Mouse (Mus musculus) mature B cell (primary cell): ENCODE measurements at regions not wholly inside any gene's neighbourhood (a gene's known extent, or its start where the extent isn't known, plus 50 kb on each side); places are given as distances from the start of the nearest gene placed in this dataset.

Experiments used
- in situ Hi-C: fragments of 300-500 bp; cut with MboI; formaldehyde crosslinking; loops from 2 replicates; pipeline ENCODE4 v1.14.3; 2019

DNA sequence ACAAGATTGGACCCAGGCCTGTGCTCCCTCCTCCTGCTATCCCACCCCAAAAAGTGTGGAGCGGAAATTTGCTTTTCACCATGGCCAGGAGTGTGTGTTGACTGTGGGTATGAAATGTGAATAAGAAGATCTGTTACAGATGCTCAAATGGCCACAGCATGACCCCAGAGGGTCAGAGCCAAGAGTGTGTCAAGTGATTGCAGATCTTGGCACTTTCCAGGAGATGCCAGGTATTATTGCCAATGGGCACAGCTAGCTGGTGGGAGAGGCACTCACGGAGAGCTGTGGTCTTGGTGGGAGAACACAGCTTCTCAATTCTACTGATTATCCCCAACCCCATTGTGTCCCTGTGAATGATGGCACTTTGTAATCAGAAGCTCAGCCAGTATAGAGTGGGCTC is 62.7 kb downstream of the Smim20 start:
- in situ Hi-C loops: no loop called here

DNA sequence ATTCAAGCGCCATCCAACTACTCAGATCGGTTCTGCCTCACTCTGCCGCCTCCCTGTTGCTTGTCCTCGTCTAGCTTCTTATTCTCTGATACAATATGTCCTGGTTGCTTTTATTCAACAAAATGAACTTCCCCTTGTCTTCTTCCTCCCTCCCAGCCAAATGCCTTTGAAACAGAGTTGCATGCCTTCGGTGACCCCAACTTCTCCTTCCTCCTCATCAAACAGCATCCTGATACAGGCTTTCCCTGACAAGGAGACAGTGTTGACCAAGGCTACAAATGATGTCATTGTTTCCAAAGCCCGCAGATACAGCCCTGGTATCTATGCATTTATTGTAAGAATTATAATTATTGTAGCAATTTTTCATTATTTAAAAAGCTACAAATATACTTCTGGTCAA is 69.8 kb downstream of the Smim20 start:
- in situ Hi-C loops: no loop called here

DNA sequence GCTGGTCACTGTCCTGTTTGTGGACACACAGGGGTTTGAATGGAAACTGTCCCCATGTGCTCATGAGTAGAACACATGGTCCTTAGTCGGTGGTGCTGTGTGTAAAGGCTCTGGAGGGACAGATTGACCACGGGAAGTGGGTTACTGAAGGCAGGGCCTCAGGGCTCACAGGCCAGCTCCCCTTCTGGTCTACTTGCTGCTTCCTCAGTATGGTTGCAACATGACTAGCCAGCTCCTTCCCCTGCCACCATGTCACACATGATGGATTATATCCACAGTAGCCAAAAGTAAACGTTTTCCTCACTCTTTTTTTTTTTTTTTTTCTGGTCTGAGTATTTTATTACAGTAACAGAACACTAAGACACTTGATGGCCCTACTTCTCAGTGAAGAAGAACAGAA is 70.9 kb downstream of the Smim20 start:
- in situ Hi-C loops: no loop called here

DNA sequence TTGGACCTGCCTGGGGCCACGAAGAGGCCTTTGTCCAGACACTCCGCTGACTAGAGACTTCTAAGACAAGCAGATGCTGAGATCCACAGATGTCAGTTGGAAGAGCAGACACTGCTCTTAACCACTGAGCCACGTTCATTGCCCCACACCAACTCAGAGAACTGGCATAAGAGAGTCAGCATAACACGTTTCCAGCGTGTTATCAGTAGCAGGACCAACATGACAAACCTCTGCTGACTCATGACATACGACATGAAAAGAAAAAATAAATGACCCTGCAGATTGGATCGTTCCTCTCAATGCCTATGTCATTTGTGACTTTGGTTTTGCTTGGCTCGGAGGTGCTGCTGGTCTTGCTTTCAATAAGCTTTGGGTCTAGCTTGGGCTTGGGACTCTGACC is 78.3 kb downstream of the Smim20 start:
- in situ Hi-C loops: no loop called here

DNA sequence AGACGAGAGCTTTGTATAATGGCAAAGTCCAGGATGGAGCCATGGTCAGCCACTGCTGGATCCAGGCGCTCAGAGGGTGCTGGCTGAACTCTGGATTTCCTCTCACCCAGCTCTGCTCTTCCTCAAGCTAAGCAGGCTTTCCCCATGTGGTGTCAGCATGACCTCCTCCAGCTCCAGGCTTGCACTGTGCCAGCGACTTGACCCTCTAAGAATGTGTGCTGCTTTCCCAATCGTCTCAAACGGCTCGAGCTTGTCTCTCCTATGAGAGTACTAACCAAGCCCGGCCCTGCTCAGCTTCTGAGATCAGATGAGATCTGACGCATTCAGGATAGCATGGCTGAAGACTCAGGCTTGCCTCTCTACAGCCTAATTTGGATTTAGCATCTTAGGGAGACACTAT is 79.1 kb downstream of the Smim20 start:
- in situ Hi-C loops: no loop called here

DNA sequence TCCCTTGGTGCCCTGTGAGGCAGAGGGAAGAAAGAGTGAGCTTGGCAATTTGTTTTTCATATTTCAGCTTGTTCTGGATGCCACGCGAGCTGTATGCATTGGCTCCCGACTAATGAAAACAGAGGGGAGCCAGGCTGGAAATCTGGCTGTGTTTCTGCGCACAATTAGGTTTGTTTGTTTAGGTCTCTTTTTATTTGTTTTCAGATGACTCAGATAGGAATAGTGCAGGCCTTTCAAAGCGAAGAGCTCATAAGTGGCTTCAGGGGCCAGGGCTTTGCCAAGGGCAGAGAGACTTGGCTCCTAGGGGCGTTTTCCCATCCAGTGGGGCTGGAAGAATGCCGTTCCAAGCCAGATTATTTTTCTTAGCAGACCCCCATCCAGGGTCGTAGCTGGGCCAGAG is 79.9 kb downstream of the Smim20 start:
- in situ Hi-C loops: no loop called here

DNA sequence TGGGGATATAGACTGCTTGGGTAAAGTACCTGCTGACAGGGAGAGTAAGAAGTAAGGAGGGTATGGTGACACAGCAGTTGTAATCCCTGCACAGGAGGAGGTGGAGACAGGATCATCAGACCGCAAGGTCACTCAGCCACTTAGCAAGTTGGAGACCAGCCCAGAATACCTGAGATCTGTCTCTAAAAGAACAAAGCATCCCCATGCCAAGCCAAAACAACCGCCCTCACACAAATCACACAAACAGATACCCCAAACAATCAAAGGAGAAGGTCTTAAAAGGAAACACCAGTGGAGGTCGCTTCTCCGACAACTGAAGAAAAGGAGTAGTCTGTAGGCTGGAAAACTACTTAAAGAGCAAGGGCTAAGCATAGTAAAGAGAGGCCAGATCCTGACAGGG is 86.0 kb downstream of the Smim20 start:
- in situ Hi-C loops: loop anchor here (10.0 to 25.0 kb wide), 2 partner anchors 242 to 759 kb away; no protein-coding TSS in a partner anchor

DNA sequence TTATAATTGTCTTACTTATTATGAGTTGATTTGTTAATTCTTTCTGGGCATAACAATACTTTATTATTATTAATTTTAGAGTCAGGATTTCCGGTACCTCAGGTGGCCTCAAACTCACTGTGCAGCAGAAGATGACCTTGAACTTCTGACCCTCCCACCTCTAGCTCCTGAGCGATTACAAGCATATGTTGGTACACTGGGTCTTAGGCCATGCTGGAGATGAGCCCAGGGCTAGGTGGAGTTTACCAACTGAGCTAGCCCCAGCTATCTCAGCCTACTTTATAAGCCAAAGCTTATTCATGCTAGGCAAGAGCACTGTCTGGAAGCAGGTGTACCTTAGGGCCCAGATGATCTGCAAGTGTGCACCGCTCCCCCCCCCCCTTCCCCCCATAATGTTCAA is 87.4 kb downstream of the Smim20 start:
- in situ Hi-C loops: loop anchor here (10.0 to 25.0 kb wide), 2 partner anchors 241 to 758 kb away; no protein-coding TSS in a partner anchor

DNA sequence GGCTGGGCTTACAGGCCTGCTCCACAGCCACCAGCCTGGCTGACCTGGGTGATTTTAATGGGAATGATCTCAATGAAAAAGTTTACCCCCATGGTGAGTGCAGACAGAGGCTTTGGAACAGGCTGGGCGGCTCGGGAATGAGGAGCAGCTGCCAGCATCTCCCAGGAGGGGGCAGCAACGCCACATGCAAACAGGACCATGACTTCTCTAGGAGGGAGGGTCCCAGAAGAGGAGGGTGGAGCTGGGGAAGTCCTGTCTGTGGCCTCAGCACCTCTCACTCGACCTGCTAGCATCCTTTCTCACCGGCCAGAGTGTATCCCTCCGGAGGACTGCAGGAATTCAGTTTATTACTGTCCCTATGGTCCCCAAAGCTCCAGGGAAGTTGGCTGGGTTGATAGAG is 88.2 kb downstream of the Smim20 start:
- in situ Hi-C loops: loop anchor here (10.0 to 25.0 kb wide), 2 partner anchors 240 to 757 kb away; no protein-coding TSS in a partner anchor

DNA sequence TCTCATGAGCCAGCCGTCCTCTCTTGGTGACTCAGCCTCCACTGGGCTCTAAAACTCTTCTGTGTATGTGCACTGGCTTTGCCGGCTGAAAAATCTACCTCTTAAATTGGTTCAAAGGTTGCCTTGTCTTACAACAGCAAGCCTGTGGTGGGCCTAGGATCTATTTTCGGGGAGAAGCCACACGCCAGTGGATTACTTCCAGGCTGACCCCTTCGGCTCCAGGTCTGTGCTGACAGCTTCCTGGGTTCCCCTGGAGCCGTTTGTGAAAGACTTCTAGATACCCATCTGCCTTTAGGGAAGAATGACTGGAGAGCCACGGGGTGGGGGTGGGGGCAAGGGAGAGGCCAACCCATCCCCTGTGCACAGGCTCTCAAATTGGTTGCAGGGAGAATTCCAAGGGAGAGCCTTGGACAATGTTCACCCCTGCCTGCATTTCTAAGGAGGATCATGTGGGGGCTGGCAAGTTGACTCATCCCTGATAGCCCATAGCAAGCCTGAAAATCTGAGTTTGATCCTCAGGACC is 90.3 kb downstream of the Smim20 start:
- in situ Hi-C loops: loop anchor here (10.0 to 25.0 kb wide), 2 partner anchors 238 to 755 kb away; no protein-coding TSS in a partner anchor

DNA sequence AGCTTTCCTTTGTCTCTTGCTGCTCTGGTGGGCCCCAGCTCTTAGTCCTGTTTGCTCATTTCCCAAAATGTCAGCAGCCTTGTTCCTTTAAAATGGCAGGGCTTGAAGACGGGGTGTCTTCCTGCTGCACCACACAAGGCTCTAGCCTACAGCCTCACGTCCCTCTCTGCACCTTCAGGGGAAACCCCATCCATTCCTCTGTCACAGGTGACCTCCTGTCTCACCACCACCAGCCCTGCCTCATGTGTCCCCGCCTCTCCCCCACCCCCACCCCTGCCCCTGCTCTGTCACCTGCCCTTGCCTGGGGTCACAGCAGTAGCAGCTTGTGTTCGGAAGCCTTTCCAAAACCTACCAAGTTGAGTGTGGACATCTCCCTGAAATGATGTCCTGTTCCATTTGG is 91.3 kb downstream of the Smim20 start:
- in situ Hi-C loops: loop anchor here (10.0 to 25.0 kb wide), 2 partner anchors 237 to 754 kb away; no protein-coding TSS in a partner anchor

DNA sequence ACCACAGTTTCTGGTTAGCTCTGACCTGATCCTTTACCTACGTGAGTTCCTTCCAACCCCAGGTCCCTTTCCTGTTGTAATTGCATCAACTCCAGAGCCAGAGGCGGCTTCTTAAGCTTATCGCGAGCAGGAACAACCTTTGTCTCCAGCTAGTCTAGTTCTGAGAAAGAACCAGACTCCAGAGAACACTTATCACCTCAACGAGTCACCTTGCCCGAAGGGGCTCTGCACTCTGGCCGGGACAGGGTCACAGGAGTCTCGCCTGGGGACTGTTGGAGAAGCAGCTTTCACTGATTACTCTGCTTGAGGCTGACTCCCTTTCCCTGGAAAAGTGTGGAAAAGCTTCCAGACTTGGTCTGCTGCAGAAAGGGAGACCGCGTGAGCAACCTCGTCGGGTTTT is 93.0 kb downstream of the Smim20 start:
- in situ Hi-C loops: loop anchor here (10.0 to 25.0 kb wide), 2 partner anchors 235 to 752 kb away; no protein-coding TSS in a partner anchor

DNA sequence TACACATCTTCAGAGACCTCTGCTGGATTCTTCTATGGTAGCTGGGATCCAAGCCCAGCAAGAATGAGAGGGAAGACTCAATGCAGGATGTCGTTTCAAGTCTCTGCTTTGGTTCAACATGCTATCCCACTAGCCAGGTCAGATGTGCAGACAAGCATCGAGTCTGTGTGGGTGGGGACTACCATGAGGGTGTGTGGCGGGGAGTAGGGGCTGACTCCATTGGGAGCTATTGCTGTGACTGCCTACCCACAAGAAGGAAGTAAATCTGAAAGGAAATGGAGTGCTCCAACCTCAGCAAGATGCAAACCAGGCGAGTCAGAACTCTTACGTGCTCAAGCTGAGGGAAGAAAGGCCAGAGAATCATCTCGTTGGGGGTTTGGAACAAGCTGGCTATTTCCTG is 94.4 kb downstream of the Smim20 start:
- in situ Hi-C loops: loop anchor here (25.0 kb wide), 1 partner anchor 751 kb away; no protein-coding TSS in a partner anchor

DNA sequence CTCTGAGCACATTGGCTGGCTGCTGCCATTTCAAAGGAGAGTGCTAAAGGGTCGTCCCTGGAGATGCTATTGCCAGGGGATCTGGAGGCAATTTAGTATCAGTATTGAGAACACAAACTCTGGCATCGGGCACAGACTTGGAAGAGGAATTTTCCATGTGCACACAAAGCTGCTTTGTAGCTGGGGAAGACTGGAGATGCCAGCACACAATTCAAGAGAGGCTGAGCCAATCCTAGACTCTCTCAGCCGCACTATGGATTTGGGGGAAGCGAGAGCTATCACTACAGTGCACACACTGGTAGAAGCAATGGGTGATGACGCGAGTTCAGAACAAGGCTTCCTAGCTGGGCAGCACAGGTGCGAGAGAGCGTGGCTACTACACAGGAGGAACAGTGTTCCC is 97.0 kb downstream of the Smim20 start:
- in situ Hi-C loops: loop anchor here (25.0 kb wide), 1 partner anchor 748 kb away; no protein-coding TSS in a partner anchor

DNA sequence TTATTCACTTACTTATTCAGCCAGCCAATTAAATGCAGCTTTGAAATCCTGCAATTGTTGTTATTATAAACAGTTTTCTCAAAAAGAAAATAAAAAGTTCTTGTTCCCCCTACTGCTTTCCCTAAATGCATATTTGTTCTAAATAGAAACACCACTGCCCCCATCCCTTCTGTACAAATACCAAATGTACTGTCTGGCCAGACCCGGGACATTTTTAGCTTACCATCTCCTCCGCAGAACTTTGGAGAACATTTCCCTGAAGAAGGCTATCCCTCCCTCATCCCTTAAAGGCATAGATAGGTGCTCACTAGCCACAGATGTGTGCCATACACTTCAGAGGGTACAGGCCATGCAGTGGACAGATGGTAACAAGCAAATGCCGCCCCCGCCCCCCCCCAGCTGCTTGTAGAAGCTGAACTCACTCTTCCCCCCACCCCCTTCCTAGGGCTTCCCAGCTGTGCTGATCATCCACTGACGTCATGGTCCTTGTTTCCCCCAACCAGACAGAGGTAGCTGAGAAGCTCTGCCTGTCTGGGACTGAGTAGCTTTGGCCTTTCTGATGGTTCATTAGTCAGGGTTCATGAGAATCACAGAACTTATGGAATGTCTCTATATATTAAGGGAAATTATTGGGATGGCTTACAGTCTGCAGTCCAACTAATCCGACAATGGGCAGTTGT is 98.9 kb upstream of the Rbpj start:
- in situ Hi-C loops: loop anchor here (25.0 kb wide), 1 partner anchor 745 kb away; no protein-coding TSS in a partner anchor

DNA sequence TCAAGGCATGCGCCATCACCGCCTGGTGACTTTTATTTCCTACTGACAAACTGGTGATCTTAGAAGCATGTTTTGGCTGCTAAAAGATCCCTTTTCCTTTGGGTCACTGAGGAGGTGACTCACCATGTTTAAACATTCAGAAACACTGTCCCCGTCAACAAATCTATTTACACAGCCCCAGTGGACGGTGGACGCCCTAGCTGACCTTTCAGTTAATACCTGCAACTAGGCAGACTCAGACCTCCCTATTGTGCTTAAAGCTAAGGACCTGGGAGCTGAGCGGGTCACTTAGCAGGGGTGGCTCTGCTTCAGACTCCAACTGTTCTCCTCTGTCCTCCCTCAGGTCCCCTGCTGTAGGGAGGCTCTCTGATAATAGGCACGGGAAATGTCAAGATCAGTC is 95.7 kb upstream of the Rbpj start:
- in situ Hi-C loops: loop anchor here (25.0 kb wide), 1 partner anchor 742 kb away; no protein-coding TSS in a partner anchor

DNA sequence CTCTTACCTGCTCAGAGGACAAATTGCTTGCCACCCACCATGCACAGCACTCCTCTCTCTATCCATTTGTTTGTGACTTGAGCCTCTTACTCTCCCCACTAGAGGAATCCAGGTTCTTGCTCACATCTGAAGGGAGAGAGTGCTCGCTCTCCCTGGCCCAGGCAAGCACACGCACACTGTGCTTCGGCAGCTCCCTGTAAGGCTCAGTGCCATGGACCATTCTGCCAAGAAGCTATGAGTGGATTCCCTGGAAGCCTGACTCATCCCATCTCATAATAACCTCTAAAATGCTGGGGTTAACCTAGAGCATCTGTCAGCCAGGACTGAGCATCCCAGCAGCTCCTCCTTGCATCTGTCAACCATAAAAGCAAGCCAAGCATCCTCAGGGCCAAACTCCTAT is 94.3 kb upstream of the Rbpj start:
- in situ Hi-C loops: loop anchor here (25.0 kb wide), 1 partner anchor 741 kb away; no protein-coding TSS in a partner anchor

DNA sequence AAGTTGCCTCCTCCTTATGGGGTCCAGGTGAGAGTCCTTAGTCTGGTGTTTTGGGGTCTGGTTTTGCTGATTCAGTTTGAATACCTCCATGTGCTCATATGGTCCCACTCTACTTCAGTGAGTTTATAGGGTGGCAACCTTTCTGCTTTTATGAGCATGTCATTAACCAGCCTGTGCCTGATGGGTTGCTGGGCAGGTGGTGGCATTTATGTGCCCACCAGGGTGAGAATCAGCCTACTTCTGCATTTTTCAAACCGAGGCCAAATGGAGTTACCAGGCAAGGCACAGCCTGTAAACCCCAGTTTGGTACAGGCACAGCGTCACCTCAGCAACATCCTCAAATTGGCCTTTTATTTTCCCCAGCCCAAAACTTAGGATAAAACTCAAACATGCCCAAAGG is 92.6 kb upstream of the Rbpj start:
- in situ Hi-C loops: loop anchor here (25.0 kb wide), 1 partner anchor 739 kb away; no protein-coding TSS in a partner anchor

DNA sequence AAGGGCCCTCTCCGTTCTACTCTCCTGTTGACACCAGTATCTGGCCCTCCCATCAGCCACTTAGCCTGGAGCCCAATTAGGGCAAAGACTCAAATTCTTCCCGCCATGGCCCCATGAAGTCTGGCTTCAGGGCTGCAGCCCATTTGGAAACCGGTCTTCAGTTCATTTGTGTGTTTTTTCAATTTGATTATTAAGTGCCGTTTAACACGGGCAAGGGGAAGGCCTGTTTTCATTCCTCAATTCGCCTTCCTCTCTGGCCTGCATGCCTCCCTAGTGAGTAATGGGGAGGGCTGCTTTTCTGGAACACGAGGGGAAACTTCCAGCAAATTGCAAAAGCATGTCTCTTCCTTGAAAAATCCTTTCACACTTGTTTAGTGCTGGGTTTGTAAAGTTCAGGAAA is 89.1 kb upstream of the Rbpj start:
- in situ Hi-C loops: no loop called here

DNA sequence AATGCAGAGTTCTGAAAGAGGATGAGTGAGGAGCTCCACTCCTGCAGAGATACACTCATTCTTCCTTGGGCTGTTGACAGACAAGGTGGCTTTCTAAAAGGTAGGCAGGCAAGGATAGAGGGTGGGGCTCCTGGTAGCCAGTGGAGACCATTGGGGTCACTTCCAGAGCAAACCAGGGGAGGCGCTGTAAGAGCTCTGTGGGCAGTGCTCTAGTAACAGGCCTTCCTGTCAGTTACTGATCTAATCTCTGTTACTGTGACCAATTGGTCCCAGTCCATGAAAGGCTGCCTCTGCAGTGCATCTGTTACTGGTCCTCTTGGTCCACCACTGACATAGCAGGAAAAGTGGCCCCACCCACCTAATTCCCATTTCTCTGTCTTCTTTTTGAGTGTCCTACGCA is 88.3 kb upstream of the Rbpj start:
- in situ Hi-C loops: no loop called here

DNA sequence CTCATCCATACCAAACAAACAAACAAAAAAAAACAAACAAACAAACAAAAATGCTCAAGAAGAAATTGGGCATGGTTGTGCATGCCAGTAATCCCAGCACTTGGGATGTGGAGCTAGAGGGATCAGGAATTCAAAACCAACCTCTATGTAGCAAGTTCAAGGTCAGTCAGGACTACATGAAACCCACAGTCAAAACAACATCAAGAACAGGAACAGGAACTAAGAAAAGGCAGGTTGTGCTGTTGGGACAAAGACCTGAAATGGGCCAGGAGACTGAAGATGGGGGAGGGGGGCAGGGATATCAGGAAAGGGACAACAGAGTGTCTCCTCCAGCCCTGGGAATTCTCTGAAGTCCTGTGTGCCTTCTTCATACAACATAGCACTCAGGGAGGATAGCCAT is 87.8 kb upstream of the Rbpj start:
- in situ Hi-C loops: no loop called here

DNA sequence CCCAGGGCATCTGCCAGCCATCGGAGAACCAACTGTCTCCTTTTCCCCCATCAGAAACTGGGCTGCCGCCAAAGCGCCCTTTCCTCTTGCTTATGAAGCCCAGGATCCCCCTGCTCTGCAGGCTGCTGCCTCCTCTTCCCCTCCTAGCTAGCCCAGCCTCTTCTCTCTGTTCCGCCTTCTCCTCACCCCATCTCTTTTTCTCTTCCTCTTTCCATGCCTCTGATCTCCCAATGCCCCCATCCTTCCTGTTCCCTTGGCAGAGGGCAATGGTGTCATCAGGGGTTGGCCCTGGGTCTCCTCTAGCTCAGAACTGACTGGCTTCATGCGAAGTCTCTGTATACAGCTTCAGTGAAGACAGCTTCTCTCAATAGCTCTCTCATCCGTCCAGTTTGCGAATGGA is 87.4 kb upstream of the Rbpj start:
- in situ Hi-C loops: no loop called here

DNA sequence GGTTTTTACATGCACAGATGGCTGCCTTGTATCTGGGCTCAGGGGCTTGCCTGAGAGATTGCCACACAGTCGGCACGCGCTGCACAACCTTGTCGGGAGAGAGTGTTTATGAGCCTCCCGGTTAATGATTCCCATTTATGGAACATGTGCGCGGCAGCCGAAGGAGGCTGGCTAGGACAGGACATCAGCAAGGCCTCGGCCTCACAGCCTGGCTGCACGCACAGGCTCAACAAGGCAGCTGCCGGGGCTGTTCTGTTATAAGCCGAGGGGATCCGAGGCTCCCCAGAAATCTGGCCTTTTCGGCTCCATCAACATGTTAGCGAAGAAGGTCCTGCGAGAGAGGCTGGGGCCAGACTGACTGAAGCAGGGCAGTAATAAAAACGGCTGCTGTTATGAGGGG is 86.3 kb upstream of the Rbpj start:
- in situ Hi-C loops: no loop called here
